Mouse (Mus musculus): ENCODE results near the gene Rgcc. TPM values are rescaled to one million over a fixed set of nuclear protein-coding genes. Genes with fewer than 3 reads are reported as not detected.

Gene Rgcc
- 91.9 and 108 TPM in 2 replicates for polyA plus RNA-seq (2012; rRNA removed)

GRCm38 (mm10) chr14:79301466-79301875 lies at the start of gene Rgcc:
Rgcc (minus strand) TSS chr14:79301645.
- Histone ChIP-seq H3K4me3 (ENCODE audit: insufficient read depth, low read depth, low read length) (peak within 1 kb of the TSS; percentile 59), H3K27ac (ENCODE audit: insufficient read depth, low read depth, low read length) (peak within 1 kb of the TSS; percentile 37), H3K36me3 (ENCODE audit: control insufficient read depth, insufficient read depth, low read length) (no peaks in the 10 kb centered on the region; the same call in 1 of the 2 replicates), H3K4me1 (ENCODE audit: control insufficient read depth, insufficient read depth, low read length) (no peaks in the 10 kb centered on the region), H3K27me3 (replicated peaks; ENCODE audit: control insufficient read depth, insufficient read depth, low read length) (no peaks in the 10 kb centered on the region)
- DNase-seq: peak; percentile 98
- WGBS: 1% methylated on average over 34 of the region's 34 CpGs
- TF ChIP-seq POLR2A (IDR thresholded peaks at IDR 0.05; ENCODE audit: low read depth, low read length) (peak; percentile 98), CTCF (conservative IDR thresholded peaks at IDR 0.05; ENCODE audit: insufficient read depth, insufficient read length, low read depth, low read length) (peak; percentile 87)

GRCm38 (mm10) chr14:79346384-79346783 lies 44.9 kb upstream of the Rgcc start:
- Histone ChIP-seq H3K36me3 (ENCODE audit: control insufficient read depth, insufficient read depth, low read length) (peaks cover 3% of the 10 kb centered on the region), H3K27ac (ENCODE audit: insufficient read depth, low read depth, low read length) (no peak overlapping the region), H3K4me1 (ENCODE audit: control insufficient read depth, insufficient read depth, low read length) (no peaks in the 10 kb centered on the region), H3K4me3 (ENCODE audit: insufficient read depth, low read depth, low read length) (no peak overlapping the region), H3K27me3 (replicated peaks; ENCODE audit: control insufficient read depth, insufficient read depth, low read length) (no peaks in the 10 kb centered on the region)
- no peak for TF ChIP-seq POLR2A (IDR thresholded peaks at IDR 0.05; ENCODE audit: low read depth, low read length)
- TF ChIP-seq CTCF (conservative IDR thresholded peaks at IDR 0.05; ENCODE audit: insufficient read depth, insufficient read length, low read depth, low read length): no peak
- 84% methylated on average over 3 of the region's 3 CpGs for WGBS
- no peak for DNase-seq

- Histone ChIP-seq H3K27ac (ENCODE audit: insufficient read depth, low read depth, low read length) (no peak overlapping the region), H3K27me3 (replicated peaks; ENCODE audit: control insufficient read depth, insufficient read depth, low read length) (no peaks in the 10 kb centered on the region), H3K4me1 (ENCODE audit: control insufficient read depth, insufficient read depth, low read length) (no peaks in the 10 kb centered on the region), H3K36me3 (ENCODE audit: control insufficient read depth, insufficient read depth, low read length) (peaks cover 10% of the 10 kb centered on the region), H3K4me3 (ENCODE audit: insufficient read depth, low read depth, low read length) (no peak overlapping the region)
- 62% methylated on average over 3 of the region's 3 CpGs for WGBS
- no peak for TF ChIP-seq POLR2A (IDR thresholded peaks at IDR 0.05; ENCODE audit: low read depth, low read length)
- no peak for DNase-seq
These were observed 34.2 kb upstream of the Rgcc start for GRCm38 (mm10) chr14:79335613-79336012.

GRCm38 (mm10) chr14:79331936-79332335 lies 30.5 kb upstream of the Rgcc start:
- 54% methylated on average over 7 of the region's 7 CpGs for WGBS
- Histone ChIP-seq H3K4me3 (ENCODE audit: insufficient read depth, low read depth, low read length) (no peak overlapping the region), H3K27me3 (replicated peaks; ENCODE audit: control insufficient read depth, insufficient read depth, low read length) (no peaks in the 10 kb centered on the region), H3K36me3 (ENCODE audit: control insufficient read depth, insufficient read depth, low read length) (peaks cover 2% of the 10 kb centered on the region), H3K27ac (ENCODE audit: insufficient read depth, low read depth, low read length) (no peak overlapping the region), H3K4me1 (ENCODE audit: control insufficient read depth, insufficient read depth, low read length) (no peaks in the 10 kb centered on the region)
- TF ChIP-seq POLR2A (IDR thresholded peaks at IDR 0.05; ENCODE audit: low read depth, low read length): no peak
- TF ChIP-seq CTCF (conservative IDR thresholded peaks at IDR 0.05; ENCODE audit: insufficient read depth, insufficient read length, low read depth, low read length): no peak
- peak; percentile 10 for DNase-seq

- 0 out of 2 replicates have a peak overlapping the region, but pooled peaks have one; percentile 11 for H3K4me3 ChIP-seq (ENCODE audit: insufficient read depth, low read depth, low read length)
- WGBS: 51% methylated on average over 16 of the region's 16 CpGs
- no peak for TF ChIP-seq POLR2A (IDR thresholded peaks at IDR 0.05; ENCODE audit: low read depth, low read length)
These were observed 29.6 kb upstream of the Rgcc start for GRCm38 (mm10) chr14:79330944-79331561.

GRCm38 (mm10) chr14:79327033-79327432 lies 25.6 kb upstream of the Rgcc start:
- no peak overlapping the region for H3K4me3 ChIP-seq (ENCODE audit: insufficient read depth, low read depth, low read length)
- no peak overlapping the region for H3K27ac ChIP-seq (ENCODE audit: insufficient read depth, low read depth, low read length)
- peak; percentile 58 for DNase-seq
- TF ChIP-seq CTCF (conservative IDR thresholded peaks at IDR 0.05; ENCODE audit: insufficient read depth, insufficient read length, low read depth, low read length) (peak; percentile 42; the same call in 1 of the 2 replicates), POLR2A (IDR thresholded peaks at IDR 0.05; ENCODE audit: low read depth, low read length) (no peak)
- no peaks in the 10 kb centered on the region for H3K4me1 ChIP-seq (ENCODE audit: control insufficient read depth, insufficient read depth, low read length)
- no peaks in the 10 kb centered on the region for H3K27me3 ChIP-seq (replicated peaks; ENCODE audit: control insufficient read depth, insufficient read depth, low read length)
- no peaks in the 10 kb centered on the region for H3K36me3 ChIP-seq (ENCODE audit: control insufficient read depth, insufficient read depth, low read length)
- WGBS: 16% methylated on average over 5 of the region's 5 CpGs

More at GRCm38 (mm10) chr14:79330944-79331561, 29.6 kb upstream of the Rgcc start:
- Histone ChIP-seq H3K27me3 (replicated peaks; ENCODE audit: control insufficient read depth, insufficient read depth, low read length) (no peaks in the 10 kb centered on the region), H3K4me1 (ENCODE audit: control insufficient read depth, insufficient read depth, low read length) (no peaks in the 10 kb centered on the region), H3K27ac (ENCODE audit: insufficient read depth, low read depth, low read length) (0 out of 2 replicates have a peak overlapping the region, but pooled peaks have one; percentile 12), H3K36me3 (ENCODE audit: control insufficient read depth, insufficient read depth, low read length) (peaks cover 1% of the 10 kb centered on the region)
- DNase-seq: peak; percentile 17

- Histone ChIP-seq H3K4me1 (ENCODE audit: control insufficient read depth, insufficient read depth, low read length) (no peaks in the 10 kb centered on the region), H3K4me3 (ENCODE audit: insufficient read depth, low read depth, low read length) (no peak overlapping the region), H3K36me3 (ENCODE audit: control insufficient read depth, insufficient read depth, low read length) (no peaks in the 10 kb centered on the region), H3K27ac (ENCODE audit: insufficient read depth, low read depth, low read length) (no peak overlapping the region), H3K27me3 (replicated peaks; ENCODE audit: control insufficient read depth, insufficient read depth, low read length) (no peaks in the 10 kb centered on the region)
- DNase-seq: no peak
- WGBS: 76% methylated on average over 10 of the region's 10 CpGs
- no peak for TF ChIP-seq CTCF (conservative IDR thresholded peaks at IDR 0.05; ENCODE audit: insufficient read depth, insufficient read length, low read depth, low read length)
- TF ChIP-seq POLR2A (IDR thresholded peaks at IDR 0.05; ENCODE audit: low read depth, low read length): no peak
These were observed 22.8 kb upstream of the Rgcc start for GRCm38 (mm10) chr14:79324112-79324840.

All from kidney, adult 2 months (tissue).